Mouse (Mus musculus) embryonic fibroblast, embryonic 13.5 days (primary cell): ENCODE results near the gene Serpina3k.

Source experiments
- CTCF ChIP-seq: IDR thresholded peaks from 2 replicates; pipeline ENCODE4 v1.5.1; 2011; ENCODE audit warnings: mild to moderate bottlenecking, control low read depth, low read length, moderate library complexity, borderline replicate concordance; ENCODE audit not compliant: insufficient read depth
- POLR2A ChIP-seq: IDR thresholded peaks from 2 replicates; pipeline ENCODE4 v1.6.1; 2011; ENCODE audit warnings: low read depth, mild to moderate bottlenecking, control low read depth, low read length, moderate library complexity

- no peak for TF ChIP-seq CTCF
- no peak for TF ChIP-seq POLR2A
Observed at GRCm38 (mm10) chr12:104331701-104332100, 6.6 kb upstream of the Serpina3k start.
